Mouse (Mus musculus) cerebellum, postnatal 4 days (tissue): ENCODE results near the gene Cltb.
"Not testable (repeated sequence)": the region's sequence is repeated elsewhere in the genome, so short reads cannot be mapped to it uniquely, and the experiment has no call there.

Source experiments
- DNase-seq, 2 experiments: peaks; one replicate each; pipeline ENCODE4 v3.0.0; 2022; ENCODE audit warnings: low spot score in 2 of 2, mixed read lengths in 1 of 2

Gene Cltb

DNA sequence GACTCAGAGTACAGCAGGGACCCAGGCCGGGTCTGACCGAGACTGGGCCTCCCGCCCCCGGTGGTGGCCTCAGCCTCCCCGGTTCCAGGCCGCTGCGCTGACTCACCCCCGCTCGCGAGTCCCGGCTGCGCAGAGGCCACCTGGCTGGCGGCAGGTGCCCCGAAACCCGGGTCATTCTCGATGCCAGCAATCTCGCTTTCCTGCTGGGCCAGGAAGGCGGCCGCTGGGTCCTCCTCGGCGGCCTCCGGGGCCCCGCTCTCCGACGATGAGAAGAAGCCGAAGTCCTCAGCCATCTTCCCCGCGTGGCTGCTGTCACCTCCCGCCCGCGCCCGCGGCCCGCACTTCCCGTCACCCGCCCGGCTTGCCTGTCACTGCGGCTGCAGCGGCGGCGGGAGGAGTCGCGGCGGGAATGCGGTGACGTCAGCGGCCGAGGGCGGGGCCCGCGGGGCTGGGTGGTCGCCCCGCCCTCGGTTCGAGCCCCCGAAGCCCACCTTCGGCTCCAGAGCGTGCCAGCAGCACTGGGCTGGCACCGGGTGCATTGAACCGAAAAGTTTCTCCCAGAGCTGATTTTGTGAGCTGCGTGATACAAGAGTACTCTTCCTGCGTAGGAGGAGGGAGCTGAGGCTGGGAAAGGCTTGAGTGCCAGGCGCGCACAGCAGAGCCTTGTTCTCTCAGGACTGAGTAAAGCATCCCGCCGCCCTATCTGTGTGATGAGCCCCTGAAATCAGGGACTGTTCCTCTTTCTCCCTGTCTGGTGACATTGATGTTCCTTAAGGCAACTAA lies at the start of gene Cltb:
Gene Cltb (minus strand): TSS at position 373 of the 783 bp plus-strand sequence.
- DNase-seq: peak; percentile 89 to 92

DNA sequence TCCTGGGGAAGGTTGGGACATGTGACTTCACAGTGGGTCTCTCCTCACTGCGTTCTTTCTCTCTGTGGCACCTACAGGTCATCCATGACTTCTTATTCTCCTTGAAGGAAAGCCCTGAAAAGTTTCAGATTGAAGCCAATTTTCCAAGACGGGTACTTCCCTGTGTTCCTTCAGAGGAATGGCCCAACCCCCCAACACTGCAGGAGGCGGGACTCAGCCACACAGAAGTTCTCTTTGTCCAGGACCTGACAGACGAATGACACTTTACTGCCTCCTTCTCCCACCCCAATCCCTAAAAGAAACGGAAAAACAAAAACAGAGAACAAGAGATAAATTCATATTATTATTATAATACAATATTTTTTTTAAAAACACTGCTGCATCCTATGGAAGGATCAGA lies 49.7 kb upstream of the Cltb start:
- no peak for DNase-seq

DNA sequence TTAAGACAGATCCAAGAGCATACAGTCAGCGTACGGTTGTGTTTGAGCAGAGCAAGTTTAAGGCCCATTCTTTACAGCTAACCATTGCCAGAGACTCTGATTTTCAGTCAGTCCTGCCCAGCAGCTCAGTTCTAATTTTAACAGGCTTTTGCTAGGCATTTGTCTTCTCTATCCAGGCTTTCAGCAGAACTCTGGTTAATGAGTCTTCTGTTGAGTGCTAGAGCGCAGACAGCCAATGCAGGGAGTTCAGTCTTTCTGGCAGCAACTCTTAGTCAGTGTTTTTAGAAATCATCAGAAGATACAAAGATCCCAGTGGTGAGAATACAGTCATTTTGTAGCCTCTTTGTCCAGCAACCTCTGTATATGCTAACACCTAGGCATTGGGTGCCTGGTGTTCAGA lies 39.3 kb upstream of the Cltb start:
- DNase-seq: no peak

DNA sequence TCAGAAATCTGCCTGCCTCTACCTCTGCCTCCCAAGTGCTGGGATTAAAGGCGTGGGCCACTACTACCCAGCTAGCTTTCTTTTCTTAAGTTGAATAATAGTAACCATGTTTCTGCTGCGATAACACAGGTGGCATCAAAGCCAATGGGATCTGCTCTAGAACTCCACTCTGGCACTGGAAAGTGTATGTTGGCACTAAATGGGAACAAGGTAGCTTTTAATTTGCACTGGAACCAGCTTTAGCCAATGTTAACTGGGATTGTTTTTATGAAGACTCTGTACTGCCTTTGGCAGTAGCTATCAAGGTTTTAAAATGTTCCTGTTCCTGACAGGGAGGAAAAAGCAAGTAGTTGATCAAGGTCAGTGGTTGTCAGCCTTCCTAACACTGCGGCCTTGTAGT lies 23.9 kb upstream of the Cltb start:
- no peak for DNase-seq

DNA sequence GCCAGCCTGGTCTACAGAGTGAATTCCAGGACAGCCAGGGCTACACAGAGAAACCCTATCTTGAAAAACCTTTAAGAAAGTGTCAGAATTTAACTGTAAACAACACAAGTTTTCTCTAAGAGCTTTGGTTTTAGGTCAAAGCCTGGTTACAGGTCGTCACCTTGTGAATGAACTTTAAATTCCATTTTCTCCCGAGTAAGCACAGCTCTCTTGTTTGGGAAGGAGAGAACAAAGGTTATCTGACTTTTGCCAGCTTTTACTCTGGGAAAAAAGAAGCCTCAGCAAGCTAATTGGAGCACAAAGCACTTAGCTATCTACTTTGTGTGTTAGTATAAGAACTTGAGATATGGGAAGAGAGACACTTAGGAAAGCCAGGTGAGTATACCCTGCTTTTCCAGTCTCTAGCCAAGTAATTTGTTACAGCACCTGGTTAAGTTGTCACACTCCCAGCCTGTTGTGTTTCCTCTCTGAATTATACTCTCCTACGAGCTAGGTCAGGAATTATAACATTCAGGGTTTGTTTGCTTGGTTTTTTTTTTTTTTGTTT lies 21.7 kb upstream of the Cltb start:
- no peak for DNase-seq

DNA sequence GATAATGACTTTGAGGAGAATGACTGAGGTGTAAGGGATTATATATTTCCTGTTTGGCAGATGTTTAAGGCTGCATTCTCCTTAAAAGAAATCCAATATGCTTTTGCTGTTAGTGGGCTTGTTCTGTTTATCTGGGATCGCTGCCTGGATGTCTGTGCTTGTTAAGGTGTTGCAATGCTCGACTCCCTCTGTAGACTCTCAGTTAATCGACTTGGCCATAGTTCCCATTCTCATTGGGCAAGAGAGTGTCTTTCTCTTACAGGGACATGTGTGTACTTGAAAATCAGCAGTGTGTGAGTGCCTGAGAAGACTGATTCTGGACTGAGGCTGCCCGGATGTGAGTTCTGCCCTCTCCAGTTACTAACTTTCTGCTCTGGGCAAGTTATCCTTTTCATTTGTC lies 18.0 kb upstream of the Cltb start:
- DNase-seq: no peak

DNA sequence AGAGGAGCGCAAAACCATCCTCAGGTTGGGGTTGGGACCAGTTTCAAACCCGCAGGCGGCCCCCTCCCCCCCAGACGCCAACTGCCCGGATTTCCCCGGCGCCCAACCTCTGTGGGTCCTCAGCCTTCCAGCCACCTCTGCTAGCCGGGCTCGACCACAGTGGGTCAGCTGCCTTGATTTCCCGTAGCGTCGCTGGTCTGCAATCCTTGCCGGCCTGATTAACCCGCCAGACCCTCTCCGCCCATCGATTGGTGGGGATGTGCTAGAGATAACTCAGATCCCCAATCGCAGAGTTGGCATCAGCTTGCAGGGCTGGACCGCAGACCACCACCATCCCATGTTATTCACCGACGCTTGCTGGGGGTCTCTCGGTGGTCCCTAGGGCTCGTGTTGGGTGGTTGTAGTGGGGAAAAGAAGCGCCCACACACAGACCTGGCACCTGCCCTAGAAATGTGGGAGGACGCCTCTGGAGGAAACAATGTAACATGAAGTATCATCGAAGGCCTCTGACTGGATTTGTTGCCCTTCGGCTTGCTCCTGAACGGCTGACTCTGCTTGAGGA lies 10.9 kb upstream of the Cltb start:
- no peak for DNase-seq

DNA sequence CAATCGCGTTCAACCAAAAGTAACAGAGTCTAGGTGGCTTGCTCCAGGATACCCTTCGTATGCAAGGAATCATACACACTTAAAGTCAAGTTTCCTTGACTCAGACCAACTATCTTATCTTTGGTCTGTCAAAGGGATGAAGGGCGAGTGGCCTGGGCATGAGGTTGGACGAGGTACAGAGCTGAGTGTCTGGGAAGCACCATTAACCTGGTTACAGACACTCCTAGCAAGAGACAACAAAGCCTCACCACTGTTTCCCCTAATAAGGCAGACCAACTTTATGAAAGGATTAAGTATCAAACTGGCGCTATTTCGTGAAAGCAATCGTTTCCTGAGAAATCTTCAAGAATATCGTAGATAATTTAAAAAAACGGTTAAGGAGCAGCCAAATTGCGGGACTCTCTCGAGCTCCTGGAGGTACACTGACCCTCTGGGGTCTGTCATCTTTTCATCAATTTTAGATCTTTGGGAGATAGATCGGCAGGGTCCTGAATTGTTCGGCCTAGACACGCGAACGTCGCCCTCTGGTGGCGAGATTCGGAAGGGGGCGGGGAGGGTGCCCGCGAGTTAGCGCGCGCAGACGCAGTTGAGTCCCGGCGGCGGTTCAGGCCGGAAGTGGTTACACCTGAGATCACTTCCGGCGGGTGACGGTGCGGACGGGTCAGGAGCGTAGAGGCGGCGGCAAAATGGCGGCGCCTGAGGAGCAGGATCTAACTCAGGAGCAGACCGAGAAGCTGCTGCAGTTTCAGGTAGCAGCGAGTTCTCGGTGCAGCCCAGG lies 10.2 kb upstream of the Cltb start, which contains the start of gene Faf2:
Gene Faf2 (plus strand): TSS at position 630 of the 778 bp plus-strand sequence.
- DNase-seq: peak; percentile 100

DNA sequence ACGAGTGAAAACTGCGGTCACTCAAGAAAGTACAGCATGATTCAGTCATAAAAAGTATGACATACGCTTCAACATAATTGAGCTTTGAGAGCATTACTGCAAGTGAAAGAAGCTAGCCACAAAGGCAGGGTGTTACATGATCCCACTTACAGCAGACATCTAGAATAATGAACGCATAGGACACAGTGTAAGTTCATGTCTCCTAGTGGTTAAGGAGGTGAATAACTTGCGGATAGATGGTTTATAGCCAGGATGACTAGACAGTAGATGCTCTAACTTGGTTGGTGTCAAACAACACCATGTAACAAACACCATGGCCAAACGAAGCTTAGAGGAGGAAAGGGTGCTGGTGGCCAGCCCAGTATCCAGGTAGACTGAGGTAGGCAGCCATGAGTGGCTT lies 5.9 kb upstream of the Cltb start:
- DNase-seq: no peak

DNA sequence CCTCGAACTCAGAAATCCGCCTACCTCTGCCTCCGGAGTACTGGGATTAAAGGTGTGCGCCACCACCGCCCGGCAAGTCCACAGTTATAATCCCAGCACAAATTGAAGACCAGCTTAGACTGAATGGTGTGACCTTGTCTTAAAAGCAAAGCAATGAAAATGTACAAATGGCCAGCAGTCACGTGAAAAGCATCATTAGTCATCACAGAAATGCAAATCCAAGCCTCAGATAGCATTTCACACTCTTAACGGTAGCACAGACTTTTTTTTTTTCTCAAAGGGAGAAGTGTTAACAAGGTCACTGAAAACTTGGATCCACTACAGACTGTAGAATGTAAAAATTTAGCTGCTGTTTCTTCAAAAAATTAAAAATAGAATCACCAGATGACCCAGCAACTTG lies 5.2 kb upstream of the Cltb start:
- DNase-seq: no peak

DNA sequence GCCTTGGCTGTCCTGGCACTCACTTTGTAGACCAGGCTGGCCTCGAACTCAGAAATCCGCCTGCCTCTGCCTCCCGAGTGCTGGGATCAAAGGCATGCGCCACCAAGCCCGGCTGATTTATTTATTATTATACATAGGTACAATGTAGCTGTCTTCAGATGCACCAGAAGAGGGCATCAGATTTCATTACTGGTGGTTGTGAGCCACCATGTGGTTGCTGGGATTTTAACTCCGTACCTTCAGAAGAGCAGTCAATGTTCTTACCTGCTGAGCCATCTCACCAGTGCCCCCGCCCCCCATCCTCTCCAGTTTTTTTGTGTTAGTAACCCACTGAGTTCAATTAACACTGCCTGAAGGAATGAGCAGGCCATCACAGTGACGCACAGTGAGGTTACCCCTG lies 2.0 kb upstream of the Cltb start:
- DNase-seq: not testable (repeated sequence)

DNA sequence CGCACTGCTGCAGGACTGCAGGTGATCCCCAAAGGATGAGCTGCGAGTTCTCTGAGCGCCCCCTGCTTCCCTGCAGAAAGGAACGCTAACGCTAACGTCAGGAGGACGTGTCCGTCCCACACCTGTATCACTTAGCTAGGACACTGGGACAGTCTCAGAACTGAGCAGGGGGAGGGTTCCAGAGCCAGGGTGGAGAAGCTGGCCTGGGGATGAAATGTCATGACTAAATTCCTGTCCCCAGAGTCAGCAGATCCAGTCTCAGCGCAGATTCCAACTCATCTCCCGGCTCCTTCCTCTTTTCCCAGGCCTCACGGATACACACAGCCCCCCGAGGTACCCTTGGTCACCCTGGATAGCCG lies 552 bp downstream of the Cltb start:
- no peak for DNase-seq

DNA sequence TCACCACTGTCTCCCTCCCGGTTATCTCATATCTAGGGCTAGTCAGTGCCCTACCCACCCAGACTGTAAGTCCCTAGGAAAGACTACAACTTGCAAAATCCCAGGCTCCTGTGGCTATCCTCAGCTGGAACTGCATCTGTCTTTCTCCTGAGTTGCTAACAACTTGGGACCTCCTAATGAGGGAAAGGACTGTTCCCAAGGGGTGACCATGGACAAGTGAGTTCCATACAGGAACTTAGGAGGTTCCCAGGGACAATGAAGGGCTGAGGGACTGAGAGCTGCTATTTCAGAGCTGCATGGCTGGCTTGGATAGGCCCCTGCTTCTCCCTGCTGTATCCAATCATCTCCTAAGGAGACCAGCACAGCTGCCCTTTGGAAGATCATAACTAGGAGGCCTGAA lies 1.8 kb downstream of the Cltb start:
- DNase-seq: no peak

DNA sequence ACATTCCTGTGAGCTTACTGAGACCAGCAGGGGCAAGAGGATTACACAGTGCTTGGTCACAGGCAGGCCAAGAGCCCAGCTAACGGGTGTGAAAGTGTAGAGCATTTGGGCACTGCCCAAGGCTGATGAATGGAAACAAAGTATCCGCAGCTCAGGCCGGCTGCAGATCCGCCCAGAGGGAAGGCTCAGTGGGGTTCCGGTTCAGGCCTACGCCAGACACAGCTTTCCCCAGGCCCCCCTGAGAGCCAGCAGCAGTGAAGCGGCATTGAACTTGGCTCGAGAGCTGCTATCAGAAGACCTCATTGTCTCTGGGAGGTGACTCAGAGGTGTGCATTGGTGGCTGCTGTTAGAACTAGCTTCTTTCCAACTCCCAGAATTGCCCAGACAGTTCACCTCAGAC lies 2.5 kb downstream of the Cltb start:
- DNase-seq: no peak

DNA sequence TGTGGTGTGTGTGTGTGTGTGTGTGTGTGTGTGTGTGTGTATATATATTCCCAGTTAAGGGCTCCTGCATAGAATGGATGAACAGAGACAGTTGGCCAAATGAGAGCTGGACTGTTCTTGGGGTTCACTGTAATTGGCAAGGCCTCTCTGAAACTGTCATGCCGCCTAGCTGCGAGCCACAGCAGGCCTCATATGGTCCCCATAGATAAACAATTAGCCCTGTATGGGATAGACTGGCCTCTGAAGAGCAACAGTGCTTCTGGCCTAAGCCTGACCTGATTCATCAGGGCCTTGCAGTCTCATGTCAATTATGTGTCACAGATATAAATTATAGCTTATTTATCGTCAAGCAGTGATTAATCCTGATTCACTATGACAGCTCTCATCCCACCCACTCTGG lies 3.1 kb downstream of the Cltb start:
- no peak for DNase-seq

DNA sequence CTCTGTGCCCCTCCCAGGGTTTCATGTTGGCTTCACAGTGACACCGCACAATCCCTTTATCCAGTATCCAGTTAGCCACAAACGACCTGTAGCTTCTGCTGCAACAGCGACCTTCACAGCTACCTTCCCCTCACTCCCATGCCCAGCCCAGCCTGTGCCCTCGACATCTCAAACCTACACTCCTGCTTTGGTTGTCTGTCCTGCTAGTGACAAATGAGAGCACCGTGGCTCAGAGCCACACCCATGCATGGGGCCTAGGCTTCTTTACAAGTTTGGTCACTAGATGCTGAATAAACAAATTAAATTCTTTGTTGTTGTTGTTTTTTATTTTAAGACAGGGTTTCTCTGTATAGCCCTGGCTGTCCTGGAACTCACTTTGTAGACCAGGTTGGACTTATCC lies 3.9 kb downstream of the Cltb start:
- DNase-seq: no peak

DNA sequence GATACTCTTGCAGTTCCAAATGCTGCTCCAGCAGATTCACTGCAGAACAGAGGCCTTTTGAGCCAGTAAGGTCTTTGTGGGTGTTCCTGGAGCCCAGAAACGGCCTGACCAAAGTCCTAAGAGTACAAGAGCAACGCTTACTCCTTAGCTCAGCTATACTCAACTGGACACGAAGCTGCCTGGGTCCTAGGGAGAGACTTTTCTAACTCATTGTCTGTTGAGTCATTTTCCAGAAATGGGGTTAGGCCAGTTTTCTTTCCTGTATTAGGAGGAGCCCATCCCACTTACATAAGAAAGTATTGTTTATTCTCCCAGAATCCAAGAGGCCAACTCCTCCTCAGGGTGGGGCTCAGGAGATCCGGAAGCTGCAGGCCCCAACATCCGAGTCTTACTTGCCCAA lies 5.7 kb downstream of the Cltb start:
- DNase-seq: no peak

DNA sequence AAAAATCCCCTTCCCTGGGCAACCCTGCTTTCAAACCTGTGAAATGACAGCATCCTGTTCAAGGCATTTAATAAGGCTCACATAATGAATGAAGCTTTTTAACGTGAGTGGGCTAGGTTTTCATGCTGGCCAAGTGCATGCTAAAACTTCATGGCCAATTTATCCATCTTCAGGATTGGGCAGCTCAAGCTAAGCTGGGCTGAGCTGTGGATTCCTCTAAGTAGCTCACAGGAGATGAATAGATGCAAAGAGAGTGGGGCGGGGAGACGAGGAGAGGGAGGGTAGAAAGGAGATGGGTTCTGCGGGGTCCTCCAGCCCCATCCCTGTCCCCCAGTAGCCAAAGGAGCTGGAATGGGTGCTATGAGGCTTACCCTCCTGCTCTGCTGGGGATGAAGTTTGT lies 6.9 kb downstream of the Cltb start:
- no peak for DNase-seq

DNA sequence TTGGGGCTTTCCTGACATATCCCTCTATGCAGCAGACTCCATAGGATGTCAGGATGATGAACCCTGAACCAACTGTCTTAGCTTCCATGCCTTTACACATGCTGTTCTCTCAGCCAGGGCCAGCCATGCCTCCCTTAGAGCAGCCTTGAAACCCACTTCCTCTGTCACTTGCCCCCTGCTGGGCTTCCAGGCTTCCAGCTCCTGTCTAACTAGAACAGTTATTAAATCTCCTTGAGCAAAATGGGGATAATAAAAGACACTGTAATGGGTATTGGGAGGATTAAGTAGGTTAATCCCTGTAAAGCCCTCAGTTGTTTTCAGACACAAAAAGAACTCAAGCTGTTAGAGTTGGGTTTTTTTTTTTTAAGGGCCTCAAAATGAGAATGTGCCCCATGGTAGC lies 7.6 kb downstream of the Cltb start:
- DNase-seq: no peak

DNA sequence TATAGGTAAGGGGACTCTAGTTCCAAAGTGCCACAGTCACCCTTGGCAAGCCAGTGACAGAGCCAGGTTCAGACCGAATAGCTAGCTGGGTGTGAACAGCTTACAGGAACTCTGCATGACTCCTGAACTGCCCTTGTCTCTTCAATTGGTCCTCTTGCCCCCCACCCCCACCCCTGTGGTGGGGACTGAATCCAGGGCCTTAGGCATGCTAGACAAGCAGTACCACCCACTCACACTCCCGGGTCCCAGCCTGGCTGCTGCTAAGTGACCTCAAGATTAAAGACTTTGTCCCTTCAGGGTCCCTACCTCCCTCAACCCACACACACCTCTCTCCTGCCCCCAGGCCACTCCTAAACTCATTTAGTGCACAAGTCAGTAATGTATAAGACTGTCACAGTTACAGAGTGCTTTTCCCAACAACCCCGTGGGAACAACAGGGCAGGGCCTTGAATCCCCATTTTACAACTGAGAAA lies 8.5 kb downstream of the Cltb start:
- DNase-seq: no peak

DNA sequence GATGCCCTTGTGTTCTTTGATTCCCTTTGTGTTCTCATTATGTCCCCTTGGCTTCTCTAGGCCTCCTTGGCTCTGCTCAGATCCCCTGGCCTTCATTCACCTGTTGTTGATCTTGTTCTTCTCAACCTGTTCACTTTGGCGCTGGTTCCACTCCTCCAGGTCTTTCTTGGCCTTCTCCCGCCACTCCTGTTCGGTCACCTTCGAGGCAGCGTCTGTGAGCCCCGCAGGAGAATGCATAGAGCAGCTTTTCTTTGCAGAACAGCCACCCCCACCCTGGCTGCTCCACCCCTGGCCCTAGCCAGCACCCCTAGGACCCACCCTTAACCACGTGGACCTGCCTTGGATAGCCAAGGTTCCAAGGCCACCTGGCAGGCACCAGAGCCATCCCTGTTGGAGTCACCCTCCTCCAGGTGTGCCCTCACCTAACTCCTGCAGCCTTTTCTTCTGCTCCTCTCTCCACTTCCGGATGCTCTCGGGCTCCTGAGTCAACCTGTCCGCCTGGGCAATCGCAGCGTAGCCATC lies 12.5 kb downstream of the Cltb start:
- DNase-seq: no peak

DNA sequence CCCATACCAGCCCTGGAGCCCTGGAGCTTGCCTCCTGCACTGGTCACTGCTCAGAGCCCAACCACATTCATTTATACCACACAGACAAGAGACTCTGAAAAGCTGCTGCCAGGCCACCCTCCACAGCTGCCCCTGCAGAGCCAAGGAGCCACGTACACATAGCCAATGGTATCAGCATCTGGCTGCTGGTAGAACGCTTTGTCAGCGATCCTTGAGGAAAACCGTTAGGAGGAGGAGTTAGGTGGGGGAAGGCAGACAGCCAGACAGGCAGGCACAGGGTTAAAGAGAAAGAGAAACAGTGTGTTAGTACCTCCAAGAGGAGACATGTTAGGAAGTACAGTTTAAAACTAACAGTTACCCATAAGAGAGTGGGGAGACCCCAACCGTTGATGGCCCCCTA lies 14.3 kb downstream of the Cltb start:
- DNase-seq: no peak
